Mouse (Mus musculus) heart, embryonic 16.5 days (tissue): ENCODE measurements around the gene Gak. TPM values are rescaled to one million over a fixed set of nuclear protein-coding genes. Genes with fewer than 3 reads are reported as not detected.

Experiments used
- ATAC-seq: fragments of 200-750 bp; cut with Nextera tagmentation; replicated peaks from 2 replicates; pipeline ENCODE4 v1.8.0; 2017; ENCODE audit warnings: moderate number of reproducible peaks; ENCODE audit not compliant: insufficient read depth, low FRiP score; ENCODE audit errors: extremely low read depth
- H3K27ac ChIP-seq: fragments of 300-500 bp; sonication (generic); 2 replicates; pipeline ENCODE4 v1.5.1; 2014; ENCODE audit warnings: mild to moderate bottlenecking, low read length, control low read depth, moderate library complexity
- H3K27me3 ChIP-seq: fragments of 300-500 bp; sonication (generic); 2 replicates; pipeline ENCODE4 v1.6.1; 2014; ENCODE audit warnings: low read length, mixed read lengths; ENCODE audit not compliant: control insufficient read depth, insufficient read depth
- H3K36me3 ChIP-seq: fragments of 300-500 bp; sonication (generic); 2 replicates; pipeline ENCODE4 v1.6.1; 2014; ENCODE audit not compliant: control insufficient read depth, insufficient read depth
- H3K4me1 ChIP-seq: fragments of 300-500 bp; sonication (generic); 2 replicates; pipeline ENCODE4 v1.6.1; 2014; ENCODE audit warnings: low read length, mixed read lengths; ENCODE audit not compliant: control insufficient read depth, insufficient read depth
- H3K4me2 ChIP-seq: fragments of 300-500 bp; sonication (generic); 2 replicates; pipeline ENCODE4 v1.6.1; 2014; ENCODE audit warnings: low read depth, mild to moderate bottlenecking, control low read depth, low read length
- H3K4me3 ChIP-seq: fragments of 300-500 bp; sonication (generic); 2 replicates; pipeline ENCODE4 v1.5.1; 2014; ENCODE audit warnings: mild to moderate bottlenecking, control low read depth, low read length
- H3K9ac ChIP-seq: fragments of 300-500 bp; sonication (generic); 2 replicates; pipeline ENCODE4 v1.6.1; 2014; ENCODE audit warnings: low read length, control low read depth
- H3K9me3 ChIP-seq: fragments of 300-500 bp; sonication (generic); replicated peaks from 2 replicates; pipeline ENCODE4 v1.6.1; 2016; ENCODE audit warnings: low read length; ENCODE audit not compliant: control insufficient read depth
- WGBS: fragments of 180-500 bp; shearing (Covaris S2); extraction: QIAGEN DNeasy Blood & Tissue Kit; methylation state at CpG from one replicate; pipeline ENCODE4 v1.1.7; 2014; 5-methylcytosine and 5-hydroxymethylcytosine counted together
- polyA plus RNA-seq: library from polyadenylated mRNA; unstranded; fragments of >200 nt; fragmentation: Nextera tagmentation; extraction: Ambion mirVana; gene quantifications from 2 replicates; pipeline ENCODE4 v1.2.1, GENCODE M21; 2015

Gene Gak
- polyA plus RNA-seq, result 32.3 and 33.9 TPM in 2 replicates

DNA sequence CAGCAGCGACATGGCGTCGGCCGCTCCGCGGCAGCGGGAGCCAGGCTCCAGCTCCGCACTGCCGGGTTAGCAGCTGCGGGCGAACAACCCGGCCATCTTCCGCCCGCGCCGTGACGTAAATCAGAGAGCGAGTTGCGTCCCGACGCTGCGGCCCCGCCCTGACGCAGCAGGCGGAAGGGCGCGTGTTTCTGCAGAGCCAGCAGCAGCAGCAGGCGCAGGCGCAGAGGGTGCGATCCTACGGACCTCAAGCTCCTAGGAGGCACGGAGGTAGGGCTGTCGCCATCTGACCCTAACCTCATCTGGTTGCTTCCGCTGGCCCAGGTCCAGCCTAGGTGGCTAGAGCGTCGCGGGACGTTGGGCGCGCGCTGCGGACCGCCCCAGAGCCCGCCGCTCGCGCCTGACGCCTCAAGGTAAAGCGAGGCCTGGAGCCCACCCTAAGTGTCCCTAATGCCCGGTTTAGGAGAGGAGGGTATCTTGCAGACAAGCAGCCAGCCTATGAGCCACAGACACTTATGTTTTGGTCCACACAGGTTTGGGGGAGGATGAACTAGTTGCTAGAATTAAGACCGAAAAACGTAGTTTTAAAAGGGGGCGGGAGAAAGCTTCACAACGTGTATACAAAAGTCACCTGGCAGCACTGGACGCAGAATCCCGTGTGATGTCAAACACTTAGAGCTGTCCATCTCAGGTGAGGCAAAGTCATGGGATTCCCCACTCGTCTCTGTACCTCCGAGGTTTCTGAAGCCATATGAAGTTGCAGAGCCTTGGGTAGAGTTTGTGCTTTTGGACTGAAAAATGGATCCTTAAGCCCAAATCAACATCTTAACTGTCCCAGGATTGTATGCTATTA lies at the start of gene Gak, which contains the start of gene Tmem175:
Gene Gak (minus strand): TSS at position 122 of the 850 bp plus-strand sequence.
Gene Tmem175 (plus strand): TSS at position 137 of the 850 bp plus-strand sequence.
- H3K27ac ChIP-seq, result peak within 1 kb of the TSS; percentile 92
- H3K4me2 ChIP-seq, result peak within 1 kb of the TSS; percentile 82
- peak within 1 kb of the TSS; percentile 99 for H3K9ac ChIP-seq
- WGBS, result under 1% methylated on average over 58 of the region's 58 CpGs
- no peaks in the 10 kb centered on the region for H3K36me3 ChIP-seq
- ATAC-seq, result peak; percentile 93
- no peaks in the 10 kb centered on the region for H3K27me3 ChIP-seq
- H3K4me3 ChIP-seq, result peak within 1 kb of the TSS; percentile 99
- peaks cover 25% of the 10 kb centered on the region for H3K4me1 ChIP-seq
- no peaks in the 10 kb centered on the region for H3K9me3 ChIP-seq

DNA sequence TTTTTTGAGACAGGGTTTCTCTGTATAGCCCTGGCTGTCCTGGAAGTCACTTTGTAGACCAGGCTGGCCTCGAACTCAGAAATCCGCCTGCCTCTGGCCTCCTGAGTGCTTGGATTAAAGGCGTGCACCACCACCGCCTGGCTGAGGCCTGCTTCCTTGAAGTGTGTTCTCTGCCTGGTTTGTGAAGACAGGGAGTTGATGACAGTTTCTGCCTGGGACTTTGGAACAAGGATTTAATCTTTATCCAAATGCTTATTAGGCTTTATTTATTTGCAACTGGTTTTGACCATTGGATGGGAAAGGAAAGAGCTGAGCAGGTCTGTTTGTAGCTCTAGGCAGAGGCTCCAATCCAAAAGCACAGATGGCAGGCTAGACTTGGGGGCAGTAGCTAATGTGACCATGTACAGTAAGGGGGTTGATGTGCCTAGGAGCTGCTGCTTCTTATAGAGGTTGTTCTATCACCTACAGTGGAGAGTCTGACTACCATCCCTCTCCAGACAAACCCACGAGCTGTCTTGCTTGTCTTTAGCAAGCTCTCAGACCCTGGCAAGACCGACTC lies 48.8 kb upstream of the Gak start:
- H3K4me3 ChIP-seq, result no peak overlapping the region
- H3K9ac ChIP-seq, result no peak overlapping the region
- no peak overlapping the region for H3K27ac ChIP-seq
- H3K4me2 ChIP-seq, result no peak overlapping the region
- no peaks in the 10 kb centered on the region for H3K36me3 ChIP-seq
- H3K27me3 ChIP-seq, result no peaks in the 10 kb centered on the region
- ATAC-seq, result no peak
- 84% methylated on average over 6 of the region's 6 CpGs for WGBS
- no peaks in the 10 kb centered on the region for H3K9me3 ChIP-seq
- H3K4me1 ChIP-seq, result peaks cover 13% of the 10 kb centered on the region

DNA sequence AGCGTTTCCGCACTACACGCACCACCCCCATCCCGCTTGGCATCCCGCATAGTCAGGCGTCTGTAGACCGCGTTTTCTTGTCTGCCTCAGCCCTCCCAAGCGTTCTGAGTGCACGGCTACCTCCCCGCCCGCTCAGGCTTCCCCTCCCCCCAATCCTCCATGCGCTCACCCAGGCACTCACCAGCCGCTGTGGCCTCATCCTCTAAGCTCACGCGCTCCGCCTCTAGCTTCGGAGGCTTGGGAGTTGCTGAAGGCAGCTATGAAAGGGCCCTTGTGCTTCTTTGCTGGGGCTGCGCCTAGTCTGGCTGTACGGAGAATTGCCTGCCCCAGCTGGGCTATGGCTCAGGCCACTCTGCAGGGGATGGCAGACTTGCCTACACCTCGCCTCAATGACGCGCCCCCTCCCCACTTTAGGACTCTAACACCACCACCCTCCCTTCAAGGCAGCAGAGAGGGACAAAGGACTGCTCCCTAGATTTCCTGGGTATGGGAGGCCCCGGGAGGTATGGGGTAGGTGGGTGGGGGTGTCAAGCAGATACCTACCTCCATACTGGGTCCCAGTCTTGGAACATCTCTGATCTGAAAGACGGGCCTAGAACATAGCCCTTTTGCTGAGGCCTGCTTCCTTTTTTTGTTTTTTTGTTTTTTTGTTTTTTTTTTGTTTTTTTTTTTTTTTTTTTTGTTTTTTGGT lies 48.2 kb upstream of the Gak start:
- Histone ChIP-seq H3K36me3 (peaks cover 4% of the 10 kb centered on the region; the same call in 1 of the 2 replicates), H3K4me2 (peak overlapping the region; percentile 67), H3K27me3 (no peaks in the 10 kb centered on the region), H3K4me1 (peaks cover 13% of the 10 kb centered on the region), H3K9ac (peak overlapping the region; percentile 68), H3K9me3 (no peaks in the 10 kb centered on the region), H3K4me3 (peak overlapping the region; percentile 41), H3K27ac (peak overlapping the region; percentile 71)
- WGBS, result 5% methylated on average over 25 of the region's 25 CpGs
- ATAC-seq, result peak; percentile 80

DNA sequence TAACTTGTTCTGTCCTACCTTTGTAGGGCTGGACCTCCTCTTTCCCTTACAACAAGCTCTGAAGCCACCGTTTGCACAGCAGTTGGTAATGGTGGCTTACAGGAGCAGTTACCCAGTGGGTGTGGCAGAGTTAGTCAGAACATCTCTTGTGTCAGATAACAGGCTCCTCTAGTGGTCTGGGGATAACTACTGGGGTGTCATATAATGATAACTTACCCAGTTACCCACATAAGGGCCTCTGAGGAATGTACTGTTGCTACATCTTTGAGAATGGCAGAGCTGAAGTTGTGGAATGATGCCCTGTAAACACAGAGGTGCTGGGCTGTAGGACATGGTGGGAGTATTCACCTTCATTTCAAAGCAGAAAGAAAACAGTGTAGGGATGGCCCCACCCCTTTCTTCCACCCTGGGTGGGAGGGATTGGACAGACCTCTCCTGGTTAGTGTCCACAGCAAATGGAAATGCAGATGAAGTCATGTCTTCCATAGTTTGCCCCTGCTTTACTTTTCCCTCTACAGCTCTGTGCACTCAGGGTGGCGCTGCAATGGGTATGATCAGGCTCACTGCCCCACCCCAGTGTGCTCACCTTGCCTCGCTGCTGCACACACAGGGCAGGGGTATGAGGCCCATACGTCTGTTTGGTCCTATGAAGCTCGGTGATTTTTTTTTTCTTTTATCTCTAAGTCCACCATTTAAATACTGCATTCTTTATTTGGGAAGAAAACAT lies 47.4 kb upstream of the Gak start:
- WGBS, result 14% methylated on average over 5 of the region's 5 CpGs
- H3K36me3 ChIP-seq, result peaks cover 12% of the 10 kb centered on the region
- no peaks in the 10 kb centered on the region for H3K27me3 ChIP-seq
- peak overlapping the region; percentile 67 for H3K4me2 ChIP-seq
- H3K9ac ChIP-seq, result peak overlapping the region; percentile 68
- peak; percentile 29; the same call in 1 of the 2 replicates for ATAC-seq
- H3K4me3 ChIP-seq, result peak overlapping the region; percentile 41
- H3K9me3 ChIP-seq, result no peaks in the 10 kb centered on the region
- H3K27ac ChIP-seq, result no peak overlapping the region; the same call in 1 of the 2 replicates
- peaks cover 13% of the 10 kb centered on the region for H3K4me1 ChIP-seq

DNA sequence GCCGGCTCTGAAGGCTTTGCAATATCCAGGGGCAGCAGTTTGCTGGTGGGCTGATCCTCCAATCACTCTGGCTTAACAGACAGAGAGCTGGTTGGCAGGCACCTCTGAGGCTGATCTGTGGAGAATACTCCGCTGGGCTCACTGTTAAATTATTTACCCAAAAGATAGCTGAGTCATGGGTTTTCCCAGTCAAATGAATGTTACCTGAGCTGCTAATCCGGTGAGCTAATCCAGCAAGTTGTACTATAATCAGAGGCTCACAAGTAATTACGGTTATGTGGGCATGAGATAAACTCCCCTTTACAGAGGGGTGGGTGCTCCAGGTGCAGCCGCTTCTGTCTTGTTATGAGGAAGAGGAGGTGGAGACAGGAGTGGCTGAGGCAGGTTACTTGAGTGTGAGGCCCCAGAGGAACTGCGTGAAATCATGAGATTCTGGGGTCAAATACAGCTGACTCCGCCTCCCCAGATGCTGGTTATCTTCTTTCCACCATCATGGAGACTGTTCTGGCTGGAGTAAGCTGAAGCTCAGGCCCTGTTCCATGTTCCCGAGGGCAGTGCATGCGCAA lies 45.8 kb upstream of the Gak start, which contains the start of gene Slc26a1:
Gene Slc26a1 (minus strand): TSS at position 319 of the 566 bp plus-strand sequence.
- 71% methylated on average over 9 of the region's 9 CpGs for WGBS
- no peak within 1 kb of the TSS for H3K4me3 ChIP-seq
- H3K27ac ChIP-seq, result no peak within 1 kb of the TSS
- ATAC-seq, result no peak
- H3K4me2 ChIP-seq, result no peak within 1 kb of the TSS
- no peaks in the 10 kb centered on the region for H3K9me3 ChIP-seq
- peaks cover 13% of the 10 kb centered on the region for H3K4me1 ChIP-seq
- H3K9ac ChIP-seq, result no peak within 1 kb of the TSS
- H3K27me3 ChIP-seq, result no peaks in the 10 kb centered on the region
- H3K36me3 ChIP-seq, result peaks cover 21% of the 10 kb centered on the region

DNA sequence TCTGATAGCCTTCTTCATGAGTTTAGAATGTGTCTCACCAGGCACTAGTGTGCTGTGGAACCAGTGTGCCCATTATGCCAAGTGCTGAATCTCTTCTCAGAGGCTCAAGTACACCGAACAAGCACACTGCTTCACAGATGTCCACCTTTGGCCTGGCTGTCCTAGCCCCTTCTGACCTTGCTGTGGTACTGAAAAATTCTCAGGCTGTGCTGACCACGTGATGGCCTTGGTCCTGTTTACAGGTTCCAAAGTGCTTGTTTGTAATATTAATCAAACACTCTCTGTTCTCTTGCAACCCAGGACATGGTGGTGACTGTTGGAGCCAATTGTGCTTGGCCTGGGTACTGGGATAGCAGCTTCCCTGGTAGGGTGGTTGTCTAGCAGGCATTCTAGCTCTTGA lies 45.1 kb upstream of the Gak start:
- 83% methylated on average over 2 of the region's 2 CpGs for WGBS
- no peaks in the 10 kb centered on the region for H3K27me3 ChIP-seq
- no peaks in the 10 kb centered on the region for H3K9me3 ChIP-seq
- H3K27ac ChIP-seq, result no peak overlapping the region
- no peak overlapping the region for H3K9ac ChIP-seq
- H3K4me1 ChIP-seq, result peaks cover 20% of the 10 kb centered on the region
- peaks cover 21% of the 10 kb centered on the region for H3K36me3 ChIP-seq
- no peak overlapping the region for H3K4me2 ChIP-seq
- no peak overlapping the region for H3K4me3 ChIP-seq
- ATAC-seq, result no peak

DNA sequence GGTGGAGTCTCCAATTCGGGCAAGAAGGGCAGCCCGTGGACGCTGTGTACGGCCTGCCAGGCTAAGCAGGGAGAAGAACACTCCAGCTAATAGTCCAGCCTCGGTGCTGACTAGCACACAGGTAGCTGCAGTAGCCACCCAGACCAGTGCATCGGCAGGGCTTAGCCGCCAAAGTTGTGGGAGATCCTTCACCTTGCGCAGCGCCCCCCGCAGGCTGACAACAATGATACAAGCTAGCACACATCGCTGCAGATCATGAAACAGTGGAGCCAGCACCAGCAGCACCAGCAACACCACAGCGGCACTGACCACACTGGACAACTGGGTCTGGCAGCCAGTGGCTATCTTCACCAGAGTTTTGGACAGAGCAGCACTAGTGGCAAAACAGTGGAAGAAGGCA lies 42.2 kb upstream of the Gak start:
- Histone ChIP-seq H3K9me3 (no peaks in the 10 kb centered on the region), H3K4me3 (no peak overlapping the region), H3K9ac (no peak overlapping the region), H3K4me2 (no peak overlapping the region), H3K36me3 (peaks cover 21% of the 10 kb centered on the region), H3K27me3 (no peaks in the 10 kb centered on the region), H3K4me1 (peaks cover 14% of the 10 kb centered on the region), H3K27ac (no peak overlapping the region)
- WGBS, result 93% methylated on average over 12 of the region's 12 CpGs
- no peak for ATAC-seq

DNA sequence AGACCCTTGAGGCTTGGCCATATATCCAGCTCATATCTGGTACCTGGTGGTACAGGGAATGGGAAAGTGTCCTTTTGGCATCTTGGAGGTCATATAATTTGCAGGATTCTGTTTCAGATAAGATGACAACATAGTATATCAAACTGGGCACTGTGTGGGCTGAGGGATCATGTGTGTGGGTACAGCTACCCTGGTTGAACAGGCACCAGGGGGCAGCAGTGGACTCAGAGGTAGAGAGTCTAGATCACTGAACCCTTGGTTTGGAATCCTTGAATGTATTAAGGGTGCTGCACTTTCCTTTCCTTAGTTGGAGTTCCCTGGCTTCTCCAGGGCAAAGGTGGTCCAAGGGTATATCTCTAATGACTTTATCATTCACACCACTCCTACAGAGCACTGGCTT lies 41.2 kb upstream of the Gak start:
- Histone ChIP-seq H3K27ac (no peak overlapping the region), H3K4me1 (peaks cover 12% of the 10 kb centered on the region), H3K36me3 (peaks cover 21% of the 10 kb centered on the region), H3K27me3 (no peaks in the 10 kb centered on the region), H3K9me3 (no peaks in the 10 kb centered on the region), H3K9ac (no peak overlapping the region), H3K4me2 (0 out of 2 replicates have a peak overlapping the region, but pooled peaks have one; percentile 88), H3K4me3 (no peak overlapping the region)
- ATAC-seq, result no peak
